Mouse (Mus musculus) bone marrow macrophage, adult 2 months (primary cell): ENCODE data around the gene Tcf12.

Experiments used
- CTCF ChIP-seq: IDR thresholded peaks from 2 replicates; pipeline ENCODE4 v1.5.1; 2012; ENCODE audit warnings: low read depth, mild to moderate bottlenecking, low read length, moderate library complexity
- POLR2A ChIP-seq: IDR thresholded peaks from 2 replicates; pipeline ENCODE4 v1.6.1; 2012; ENCODE audit warnings: mild to moderate bottlenecking, low read depth, low read length, borderline replicate concordance

GRCm38 (mm10) chr9:71951341-71951740 is 160.3 kb downstream of the Tcf12 start:
- no peak for TF ChIP-seq POLR2A
- no peak for TF ChIP-seq CTCF
